Mouse (Mus musculus) bone marrow macrophage, adult 2 months (primary cell): ENCODE measurements at regions not wholly inside any gene's neighbourhood (a gene's known extent, or its start where the extent isn't known, plus 50 kb on each side); places are given as distances from the start of the nearest gene placed in this dataset.

Experiments used
- CTCF ChIP-seq: IDR thresholded peaks from 2 replicates; pipeline ENCODE4 v1.5.1; 2012; ENCODE audit warnings: low read depth, mild to moderate bottlenecking, low read length, moderate library complexity
- POLR2A ChIP-seq: IDR thresholded peaks from 2 replicates; pipeline ENCODE4 v1.6.1; 2012; ENCODE audit warnings: mild to moderate bottlenecking, low read depth, low read length, borderline replicate concordance

DNA sequence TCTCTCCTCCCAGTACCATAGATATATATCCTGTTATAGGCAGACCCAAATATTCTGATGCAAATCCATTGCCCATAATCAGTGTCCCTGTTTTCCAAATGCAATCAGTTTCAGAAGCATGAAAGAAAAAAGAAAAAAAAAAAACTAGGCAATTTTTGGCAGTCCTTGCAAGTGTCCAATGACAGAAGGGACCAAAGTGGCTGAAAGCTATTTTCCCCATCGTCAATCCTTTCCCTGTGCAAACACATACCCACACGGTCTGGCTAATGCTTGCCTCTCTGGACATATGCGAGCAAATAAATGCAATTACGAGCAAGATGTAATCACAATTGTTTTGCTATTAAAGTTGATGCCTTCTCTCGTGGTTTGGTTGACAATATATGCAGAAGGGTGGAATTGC, 288.9 kb upstream of the Dynlrb2 start:
- no peak for TF ChIP-seq CTCF
- TF ChIP-seq POLR2A = no peak
